Mouse (Mus musculus) thymus, postnatal 14 days (tissue): Measurements from ENCODE around the gene Cmtm6.
A peak's percentile ranks its signal among the peaks of the same experiment; 100 is the strongest.

ENCODE experiments used
- DNase-seq: peaks from one replicate; pipeline ENCODE4 v3.0.0; 2021

Cmtm6 gene

GRCm38 (mm10) chr9:114776361-114776760 is 45.4 kb downstream of the Cmtm6 start:
- peak; percentile 57 for DNase-seq

- DNase-seq = no peak
Measured at GRCm38 (mm10) chr9:114777178-114778046, 46.5 kb downstream of the Cmtm6 start.

GRCm38 (mm10) chr9:114778047-114778390 is 47.1 kb downstream of the Cmtm6 start:
- DNase-seq = peak; percentile 61

GRCm38 (mm10) chr9:114778877-114779276 is 48.0 kb downstream of the Cmtm6 start:
- DNase-seq = no peak

- DNase-seq = peak; percentile 48
Measured at GRCm38 (mm10) chr9:114779984-114780745, 49.2 kb downstream of the Cmtm6 start.

- DNase-seq = peak; percentile 73
Measured at GRCm38 (mm10) chr9:114780746-114781525, 50.0 kb downstream of the Cmtm6 start.

- peak; percentile 72 for DNase-seq
Measured at GRCm38 (mm10) chr9:114781526-114782212, 50.8 kb downstream of the Cmtm6 start, which contains the start of gene Cmtm7. Gene Cmtm7, minus strand, starts transcription at chr9:114781856.

- no peak for DNase-seq
Measured at GRCm38 (mm10) chr9:114785432-114786125, 54.7 kb downstream of the Cmtm6 start.

GRCm38 (mm10) chr9:114787134-114787533 is 56.2 kb downstream of the Cmtm6 start:
- no peak for DNase-seq

GRCm38 (mm10) chr9:114787716-114788115 is 56.8 kb downstream of the Cmtm6 start:
- DNase-seq = no peak

GRCm38 (mm10) chr9:114788697-114789096 is 57.8 kb downstream of the Cmtm6 start:
- no peak for DNase-seq

- no peak for DNase-seq
Measured at GRCm38 (mm10) chr9:114789557-114789956, 58.6 kb downstream of the Cmtm6 start.

GRCm38 (mm10) chr9:114789989-114790388 is 59.1 kb downstream of the Cmtm6 start:
- DNase-seq = no peak

GRCm38 (mm10) chr9:114793764-114794295 is 62.9 kb downstream of the Cmtm6 start:
- no peak for DNase-seq

GRCm38 (mm10) chr9:114794491-114794890 is 63.6 kb downstream of the Cmtm6 start:
- no peak for DNase-seq

- no peak for DNase-seq
Measured at GRCm38 (mm10) chr9:114796473-114797050, 65.6 kb downstream of the Cmtm6 start.

- peak; percentile 84 for DNase-seq
Measured at GRCm38 (mm10) chr9:114797329-114798004, 66.6 kb downstream of the Cmtm6 start.

- DNase-seq = no peak
Measured at GRCm38 (mm10) chr9:114798845-114799244, 67.9 kb downstream of the Cmtm6 start.
